Mouse (Mus musculus) erythroblast, embryonic 14.5 days (primary cell): Measurements from ENCODE around the gene Chst14. TPM values are rescaled to one million over a fixed set of nuclear protein-coding genes. Genes with fewer than 3 reads are reported as not detected.

Experiments used
- H3K27me3 ChIP-seq: 2 replicates; pipeline ENCODE4 v1.6.1; 2012; ENCODE audit warnings: inconsistent platforms; ENCODE audit not compliant: control insufficient read depth
- H3K36me3 ChIP-seq: 2 replicates; pipeline ENCODE4 v1.6.1; 2012; ENCODE audit warnings: mild to moderate bottlenecking, inconsistent platforms; ENCODE audit not compliant: control insufficient read depth
- H3K4me1 ChIP-seq: 2 replicates; pipeline ENCODE4 v1.6.1; 2012; ENCODE audit warnings: inconsistent platforms; ENCODE audit not compliant: control insufficient read depth
- H3K4me3 ChIP-seq: replicated peaks from 2 replicates; pipeline ENCODE3; 2012; ENCODE audit warnings: moderate library complexity, mild to moderate bottlenecking, inconsistent platforms
- H3K9me3 ChIP-seq: 2 replicates; pipeline ENCODE4 v1.6.1; 2012; ENCODE audit warnings: low read length, inconsistent platforms, mixed read lengths; ENCODE audit not compliant: control insufficient read depth
- GATA1 ChIP-seq: IDR thresholded peaks from 2 replicates; pipeline ENCODE4 v1.6.1; 2012; ENCODE audit warnings: low read length, inconsistent platforms, mixed read lengths
- TAL1 ChIP-seq: IDR thresholded peaks from 3 replicates; pipeline ENCODE4 v1.6.1; 2012; ENCODE audit warnings: low read length, inconsistent platforms, mixed read lengths
- polyA plus RNA-seq: library from polyadenylated mRNA; stranded (reverse); fragments of >175 nt; gene quantifications from 2 replicates; pipeline ENCODE4 v1.2.3, GENCODE M21; 2012

The Chst14 gene
- polyA plus RNA-seq, 1 experiment = 0.15 TPM

GRCm38 (mm10) chr2:118897392-118897791 lies 28.9 kb upstream of the Chst14 start:
- Histone ChIP-seq H3K9me3 (peaks cover 35% of the 10 kb centered on the region), H3K4me1 (peaks cover 45% of the 10 kb centered on the region), H3K36me3 (no peaks in the 10 kb centered on the region), H3K27me3 (peaks cover 90% of the 10 kb centered on the region), H3K4me3 (no peak overlapping the region)
- TF ChIP-seq TAL1 (no peak), GATA1 (no peak)

- H3K4me1 ChIP-seq = peaks cover 49% of the 10 kb centered on the region
Observed at GRCm38 (mm10) chr2:118897808-118898207, 28.5 kb upstream of the Chst14 start.

GRCm38 (mm10) chr2:118898771-118899170 lies 27.5 kb upstream of the Chst14 start:
- peaks cover 90% of the 10 kb centered on the region for H3K27me3 ChIP-seq
- H3K9me3 ChIP-seq = peaks cover 35% of the 10 kb centered on the region
- H3K4me3 ChIP-seq = no peak overlapping the region
- TF ChIP-seq GATA1 (no peak), TAL1 (no peak)
- H3K4me1 ChIP-seq = peaks cover 55% of the 10 kb centered on the region
- no peaks in the 10 kb centered on the region for H3K36me3 ChIP-seq

More at GRCm38 (mm10) chr2:118897808-118898207, 28.5 kb upstream of the Chst14 start:
- Histone ChIP-seq H3K9me3 (peaks cover 35% of the 10 kb centered on the region), H3K27me3 (peaks cover 90% of the 10 kb centered on the region), H3K4me3 (no peak overlapping the region), H3K36me3 (no peaks in the 10 kb centered on the region)
- no peak for TF ChIP-seq TAL1
- TF ChIP-seq GATA1 = no peak

- Histone ChIP-seq H3K4me3 (no peak overlapping the region), H3K9me3 (peaks cover 35% of the 10 kb centered on the region), H3K27me3 (peaks cover 90% of the 10 kb centered on the region), H3K4me1 (peaks cover 60% of the 10 kb centered on the region), H3K36me3 (no peaks in the 10 kb centered on the region)
- TF ChIP-seq TAL1 (no peak), GATA1 (no peak)
Observed at GRCm38 (mm10) chr2:118899306-118899705, 27.0 kb upstream of the Chst14 start.

DNA sequence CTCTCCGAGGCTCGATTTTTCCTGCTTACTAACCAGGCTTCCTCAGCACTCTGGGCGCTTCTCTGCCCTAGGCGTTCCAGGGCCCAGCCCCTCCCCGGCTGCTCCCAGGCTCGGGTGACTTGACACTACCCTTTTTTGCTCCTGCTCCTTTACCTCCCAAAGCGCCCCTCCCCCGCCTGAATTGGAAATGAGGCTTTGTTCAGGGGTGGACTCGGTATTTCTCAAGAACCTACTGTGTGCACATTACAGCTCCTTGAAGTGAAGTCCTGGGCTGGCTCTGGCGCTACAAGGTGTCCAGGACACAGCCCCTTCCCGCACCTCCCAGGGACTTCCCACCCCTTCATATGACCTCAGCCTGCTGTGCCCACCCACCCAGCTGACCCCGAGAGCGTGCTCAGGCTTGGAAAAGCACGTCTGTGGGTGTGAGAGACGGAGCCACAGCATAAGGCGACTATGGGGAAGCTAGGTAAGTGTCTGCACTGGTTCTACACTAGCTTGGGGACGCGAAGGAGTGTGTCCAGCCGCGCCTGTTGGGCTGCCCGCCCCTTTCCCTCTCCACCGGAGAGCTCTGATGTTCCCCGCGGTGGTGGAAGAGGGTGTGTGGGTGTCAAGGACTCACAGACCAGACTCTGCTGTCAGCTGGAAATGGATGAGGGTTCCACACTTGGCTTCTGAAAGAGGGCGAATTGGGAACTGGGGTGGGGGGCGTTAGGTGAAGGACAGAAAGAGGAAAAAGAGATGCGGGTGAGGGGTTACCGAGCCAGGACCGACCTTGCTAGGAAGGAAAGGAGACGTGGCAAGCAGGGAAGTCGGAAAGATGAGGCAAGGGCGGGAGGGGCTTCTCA lies 26.1 kb upstream of the Chst14 start, which contains the start of gene Bahd1:
Gene Bahd1, plus strand, starts transcription at position 397 of the 845 bp plus-strand sequence.
- peak within 1 kb of the TSS; percentile 94 for H3K4me3 ChIP-seq
- H3K27me3 ChIP-seq = peaks cover 84% of the 10 kb centered on the region
- peaks cover 69% of the 10 kb centered on the region for H3K4me1 ChIP-seq
- peaks cover 35% of the 10 kb centered on the region for H3K9me3 ChIP-seq
- TF ChIP-seq GATA1 (no peak), TAL1 (no peak)
- no peaks in the 10 kb centered on the region for H3K36me3 ChIP-seq

DNA sequence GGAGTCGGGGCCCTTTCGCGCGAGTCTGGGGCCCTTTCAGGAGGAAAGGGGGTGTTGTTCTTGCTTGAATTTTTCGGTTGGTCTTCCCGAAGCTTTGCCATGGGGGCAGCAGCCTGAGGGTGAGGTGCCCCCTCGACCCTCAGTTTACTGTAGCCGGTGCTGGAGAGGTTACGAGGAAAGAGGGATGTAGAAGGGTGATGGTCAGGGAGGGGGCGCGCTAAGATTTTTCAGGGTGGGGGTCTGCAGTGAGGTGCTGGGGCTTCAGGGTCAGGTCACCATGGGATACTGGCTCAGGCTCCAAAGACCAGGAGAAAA lies 25.5 kb upstream of the Chst14 start:
- Histone ChIP-seq H3K27me3 (peaks cover 78% of the 10 kb centered on the region), H3K36me3 (no peaks in the 10 kb centered on the region)

GRCm38 (mm10) chr2:118901175-118902031 lies 24.9 kb upstream of the Chst14 start:
- peaks cover 72% of the 10 kb centered on the region for H3K27me3 ChIP-seq
- peaks cover 76% of the 10 kb centered on the region for H3K4me1 ChIP-seq
- H3K4me3 ChIP-seq = peak overlapping the region; percentile 94

More for the DNA sequence above, 25.5 kb upstream of the Chst14 start:
- peaks cover 35% of the 10 kb centered on the region for H3K9me3 ChIP-seq
- TF ChIP-seq TAL1 = no peak
- no peak for TF ChIP-seq GATA1
- peaks cover 73% of the 10 kb centered on the region for H3K4me1 ChIP-seq
- H3K4me3 ChIP-seq = peak overlapping the region; percentile 94

DNA sequence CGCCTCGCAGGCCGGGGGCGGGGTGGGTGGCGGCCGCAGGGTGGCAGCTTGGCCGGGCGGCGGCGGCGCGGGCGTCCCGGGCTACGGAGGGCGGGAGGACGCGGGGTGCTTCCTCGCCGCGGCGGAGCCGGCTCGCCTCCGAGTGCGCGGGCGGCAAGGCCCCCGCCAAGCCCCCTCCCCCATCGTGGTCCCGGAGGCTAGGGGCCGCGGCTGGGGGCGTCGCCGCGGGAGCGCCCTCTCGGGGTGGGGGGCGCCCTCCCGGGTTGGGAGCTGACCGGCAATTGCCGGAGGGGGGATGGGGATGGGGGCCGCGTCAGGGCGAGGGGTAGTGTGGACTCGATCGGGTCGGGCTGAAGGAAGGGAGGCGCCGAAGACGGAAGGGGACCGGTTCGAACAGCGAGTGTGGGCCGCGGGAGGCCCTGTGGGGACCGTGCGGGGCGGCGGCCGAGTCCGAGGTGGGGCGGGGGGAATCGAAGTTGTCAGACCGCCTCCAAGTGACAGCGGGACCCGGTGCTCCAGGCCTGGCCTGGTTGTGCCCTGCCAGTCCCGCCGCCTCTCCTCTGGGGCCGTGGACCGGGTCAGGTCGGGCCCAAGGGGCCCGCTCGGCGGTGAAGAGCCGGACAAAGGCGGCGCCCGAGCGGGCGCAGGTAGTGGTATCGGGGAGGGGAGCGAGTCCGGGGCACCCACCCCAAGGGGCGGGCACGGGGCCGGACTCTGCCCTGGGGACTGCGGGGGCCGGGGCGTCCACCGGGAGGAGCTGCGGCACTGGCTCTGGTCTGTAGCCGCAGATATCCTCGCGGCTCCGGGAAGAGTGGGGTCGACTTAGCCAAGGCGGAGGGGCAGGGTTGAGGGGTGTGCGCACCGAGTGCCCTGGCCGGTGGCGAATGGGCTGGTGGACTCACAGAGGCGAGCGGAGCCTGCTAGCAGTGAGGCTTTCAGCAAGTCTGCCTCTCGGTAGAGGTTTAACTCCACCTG lies 24.0 kb upstream of the Chst14 start:
- Histone ChIP-seq H3K4me1 (peaks cover 75% of the 10 kb centered on the region), H3K9me3 (peaks cover 22% of the 10 kb centered on the region), H3K27me3 (peaks cover 63% of the 10 kb centered on the region), H3K36me3 (no peaks in the 10 kb centered on the region), H3K4me3 (peak overlapping the region; percentile 94)
- TF ChIP-seq TAL1 = no peak
- TF ChIP-seq GATA1 = no peak

More at GRCm38 (mm10) chr2:118901175-118902031, 24.9 kb upstream of the Chst14 start:
- no peaks in the 10 kb centered on the region for H3K36me3 ChIP-seq
- peaks cover 32% of the 10 kb centered on the region for H3K9me3 ChIP-seq
- TF ChIP-seq GATA1 (no peak), TAL1 (no peak)
